Mouse (Mus musculus) kidney, adult 2 months (tissue): ENCODE data around the gene Zfyve1.
A peak's percentile ranks its signal among the peaks of the same experiment; 100 is the strongest.

Experiments
- CTCF ChIP-seq: fragments of 200-500 bp; conservative IDR thresholded peaks from 2 replicates; pipeline ENCODE4 v1.5.1; 2011; ENCODE audit warnings: low read depth, mild to moderate bottlenecking, control low read depth, low read length, moderate library complexity, mixed read lengths; ENCODE audit not compliant: insufficient read depth, insufficient read length
- POLR2A ChIP-seq: fragments of 200-500 bp; IDR thresholded peaks from one replicate; pipeline ENCODE4 v1.6.1; 2011; ENCODE audit warnings: low read depth, low read length, control low read depth

GRCm38 (mm10) chr12:83502190-83502589 lies 94.8 kb downstream of the Zfyve1 start:
- no peak for TF ChIP-seq POLR2A
- peak; percentile 77 for TF ChIP-seq CTCF
